Mouse (Mus musculus): ENCODE measurements around the gene Lce3c.

Lce3c gene

GRCm38 (mm10) chr3:92944186-92944585 lies at the start of gene Lce3c:
Gene Lce3c, plus strand, starts transcription at chr3:92944486.
- DNase-seq, result no peak

- no peak for DNase-seq
Measured at GRCm38 (mm10) chr3:92894489-92894888, 49.8 kb upstream of the Lce3c start.

GRCm38 (mm10) chr3:92902992-92903391 lies 41.3 kb upstream of the Lce3c start:
- peak; percentile 25 for DNase-seq

GRCm38 (mm10) chr3:92903640-92904039 lies 40.6 kb upstream of the Lce3c start:
- no peak for DNase-seq

DNA sequence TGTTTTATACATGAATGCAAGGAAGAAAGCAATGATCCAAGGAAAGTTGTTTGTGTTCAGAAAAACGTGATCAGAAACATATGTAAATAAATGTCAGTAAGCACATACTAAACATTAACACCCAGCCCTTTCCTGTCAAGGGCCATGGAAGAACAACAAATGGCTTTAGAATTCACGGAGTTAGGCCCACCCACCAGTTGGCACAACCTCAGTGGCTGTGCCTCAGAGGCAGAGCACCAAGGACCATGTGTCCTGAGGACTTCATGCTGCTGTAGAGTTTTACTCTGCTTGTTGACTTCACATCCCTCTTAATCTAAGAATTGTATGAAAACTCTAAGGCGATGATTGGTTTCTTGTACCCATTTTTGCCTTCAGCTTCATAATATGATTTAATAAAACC lies 39.1 kb upstream of the Lce3c start:
- no peak for DNase-seq

GRCm38 (mm10) chr3:92907571-92907970 lies 36.7 kb upstream of the Lce3c start:
- no peak for DNase-seq

DNA sequence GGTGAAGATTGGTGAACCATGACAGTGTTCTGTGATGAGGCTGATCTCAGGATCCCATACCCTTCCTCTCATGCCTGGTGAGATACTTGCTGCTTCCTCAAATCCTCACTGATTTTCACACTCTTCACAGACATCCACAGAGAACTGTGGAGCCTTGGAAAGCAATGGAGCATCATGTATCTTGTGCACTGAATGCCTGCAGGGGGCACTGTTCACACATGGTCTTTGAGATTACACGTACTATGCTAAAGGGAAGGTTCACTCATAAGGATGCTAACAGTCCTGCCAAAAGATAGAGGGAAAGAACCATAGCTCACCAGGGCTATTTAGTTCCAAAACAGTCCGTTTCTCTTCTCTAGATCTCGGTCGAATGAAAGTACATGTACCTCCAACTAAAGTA lies 23.9 kb upstream of the Lce3c start:
- DNase-seq, result no peak

DNA sequence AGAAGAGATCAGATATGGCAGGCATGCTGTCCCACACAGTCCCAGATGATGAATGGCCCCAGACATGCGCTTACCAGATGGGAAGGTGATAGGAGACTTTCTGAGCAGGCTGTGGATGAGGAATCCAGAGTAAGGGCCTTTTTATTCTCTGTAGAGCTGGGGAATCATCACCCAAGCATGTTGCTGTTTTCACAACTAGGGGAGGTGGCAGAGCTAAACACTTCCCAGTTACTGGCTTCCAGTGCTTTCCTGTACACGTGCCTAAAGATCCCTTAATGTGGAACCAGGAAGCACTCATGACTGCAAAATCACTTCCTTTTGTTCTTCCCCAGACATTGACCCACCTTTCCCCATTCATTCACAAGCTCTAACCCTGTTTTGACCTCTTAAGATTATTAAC lies 18.2 kb upstream of the Lce3c start, which contains the start of gene Lce3a:
Lce3a (minus strand) TSS at position 101 of the 400 bp plus-strand sequence.
- DNase-seq, result no peak

DNA sequence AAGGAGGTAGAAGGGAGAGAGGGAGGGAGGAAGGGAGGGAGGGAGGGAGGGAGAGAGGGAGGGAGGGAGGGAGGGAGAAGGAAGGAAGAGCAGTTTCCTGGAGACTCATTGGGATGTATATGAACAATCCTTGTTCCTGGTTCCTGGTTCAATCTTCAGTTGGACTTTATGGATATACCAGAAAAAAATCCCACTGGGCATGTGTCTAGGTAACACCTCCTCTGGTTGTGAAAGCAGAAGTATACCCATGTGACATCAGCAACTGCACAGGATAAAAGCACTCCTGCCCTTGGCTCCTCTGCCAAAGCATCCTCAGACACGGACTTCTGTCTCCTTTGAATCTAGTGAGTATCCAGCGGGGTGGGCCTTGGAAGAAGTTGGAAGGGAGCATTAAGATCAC lies 11.6 kb upstream of the Lce3c start, which contains the start of gene Lce3b:
Lce3b (plus strand) TSS at position 301 of the 400 bp plus-strand sequence.
- no peak for DNase-seq

DNA sequence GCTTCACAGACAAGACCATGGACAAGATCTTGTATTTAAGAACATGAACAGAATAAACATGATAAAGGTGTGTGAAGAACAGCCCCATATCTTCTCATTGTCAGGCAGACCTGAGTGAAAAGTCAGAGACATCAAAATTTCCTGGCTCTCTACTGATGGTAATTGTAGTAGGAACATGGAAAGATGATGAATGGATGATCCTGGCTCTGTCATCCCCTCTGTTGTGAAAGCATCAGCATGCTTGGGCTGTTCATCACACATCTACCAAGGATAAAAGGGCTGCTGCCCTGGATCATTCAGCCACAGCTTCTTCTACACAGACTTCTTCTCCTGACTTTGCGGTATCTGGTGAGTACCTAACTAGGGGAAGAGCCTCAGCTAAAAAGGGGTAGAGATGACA lies 12.8 kb downstream of the Lce3c start, which contains the start of gene Lce3d:
Lce3d (plus strand) TSS at position 301 of the 400 bp plus-strand sequence.
- no peak for DNase-seq

- DNase-seq, result no peak
Measured at GRCm38 (mm10) chr3:92966761-92967160, 22.5 kb downstream of the Lce3c start, which contains the start of gene Lce3e. Gene Lce3e, plus strand, starts transcription at chr3:92967061.

DNA sequence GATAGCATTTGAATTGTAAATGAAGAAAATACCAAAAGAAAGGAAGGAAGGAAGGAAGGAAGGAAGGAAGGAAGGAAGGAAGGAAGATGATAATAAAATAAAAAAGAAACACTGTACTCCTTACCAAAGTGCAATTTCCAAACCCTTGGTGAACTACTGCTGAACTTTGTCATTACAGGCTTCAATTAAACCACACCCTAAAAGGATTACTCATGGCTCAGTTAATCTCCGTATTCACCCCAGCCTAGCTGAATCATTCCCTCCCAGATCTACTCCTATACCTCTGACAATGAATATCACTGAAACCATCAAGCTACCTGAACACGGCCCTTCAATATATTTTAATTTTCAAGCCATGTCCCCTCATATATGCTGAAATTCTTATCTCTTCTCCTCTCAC lies 34.2 kb downstream of the Lce3c start:
- no peak for DNase-seq

- no peak for DNase-seq
Measured at GRCm38 (mm10) chr3:92991926-92992325, 47.6 kb downstream of the Lce3c start, which contains the start of gene Lce3f. Gene Lce3f, plus strand, starts transcription at chr3:92992226.

Measured in lung, postnatal 14 days (tissue).